Mouse (Mus musculus): ENCODE measurements around the gene Gpc3.

Gpc3 gene

GRCm38 (mm10) chrX:52613328-52614030, at the start of gene Gpc3:
TSS of gene Gpc3 (minus strand) at chrX:52613950.
- DNase-seq (ENCODE audit: low spot score in 2 of 2) = peak in 1 of 2 experiments; percentile 7

- peak in 1 of 2 experiments; percentile 12 for DNase-seq (ENCODE audit: low spot score in 2 of 2)
Measured at GRCm38 (mm10) chrX:52651975-52652374, 38.2 kb upstream of the Gpc3 start.

- DNase-seq (ENCODE audit: low spot score in 2 of 2) = no peak
Measured at GRCm38 (mm10) chrX:52651472-52651948, 37.8 kb upstream of the Gpc3 start.

- DNase-seq (ENCODE audit: low spot score in 2 of 2) = no peak
Measured at GRCm38 (mm10) chrX:52648910-52649785, 35.4 kb upstream of the Gpc3 start.

- no peak for DNase-seq (ENCODE audit: low spot score in 2 of 2)
Measured at GRCm38 (mm10) chrX:52644393-52644792, 30.6 kb upstream of the Gpc3 start.

- DNase-seq (ENCODE audit: low spot score in 2 of 2) = no peak
Measured at GRCm38 (mm10) chrX:52643350-52643749, 29.6 kb upstream of the Gpc3 start.

- DNase-seq (ENCODE audit: low spot score in 2 of 2) = no peak
Measured at GRCm38 (mm10) chrX:52642126-52642525, 28.4 kb upstream of the Gpc3 start.

GRCm38 (mm10) chrX:52637419-52637818, 23.7 kb upstream of the Gpc3 start:
- no peak for DNase-seq (ENCODE audit: low spot score in 2 of 2)

GRCm38 (mm10) chrX:52633976-52634375, 20.2 kb upstream of the Gpc3 start:
- DNase-seq (ENCODE audit: low spot score in 2 of 2) = no peak

GRCm38 (mm10) chrX:52632688-52633324, 19.1 kb upstream of the Gpc3 start:
- no peak for DNase-seq (ENCODE audit: low spot score in 2 of 2)

- no peak for DNase-seq (ENCODE audit: low spot score in 2 of 2)
Measured at GRCm38 (mm10) chrX:52626963-52627716, 13.4 kb upstream of the Gpc3 start.

- no peak for DNase-seq (ENCODE audit: low spot score in 2 of 2)
Measured at GRCm38 (mm10) chrX:52617813-52618212, 4.1 kb upstream of the Gpc3 start.

GRCm38 (mm10) chrX:52616152-52616551, 2.4 kb upstream of the Gpc3 start:
- DNase-seq (ENCODE audit: low spot score in 2 of 2) = no peak

GRCm38 (mm10) chrX:52614031-52614381, 256 bp upstream of the Gpc3 start:
- DNase-seq (ENCODE audit: low spot score in 2 of 2) = peak in 1 of 2 experiments; percentile 5

- no peak for DNase-seq (ENCODE audit: low spot score in 2 of 2)
Measured at GRCm38 (mm10) chrX:52612806-52613205, 944 bp downstream of the Gpc3 start.

- DNase-seq (ENCODE audit: low spot score in 2 of 2) = no peak
Measured at GRCm38 (mm10) chrX:52611987-52612670, 1.6 kb downstream of the Gpc3 start.

GRCm38 (mm10) chrX:52611541-52611940, 2.2 kb downstream of the Gpc3 start:
- no peak for DNase-seq (ENCODE audit: low spot score in 2 of 2)

GRCm38 (mm10) chrX:52603143-52603542, 10.6 kb downstream of the Gpc3 start:
- DNase-seq (ENCODE audit: low spot score in 2 of 2) = no peak

- no peak for DNase-seq (ENCODE audit: low spot score in 2 of 2)
Measured at GRCm38 (mm10) chrX:52599246-52599645, 14.5 kb downstream of the Gpc3 start.

GRCm38 (mm10) chrX:52587671-52588070, 26.1 kb downstream of the Gpc3 start:
- no peak for DNase-seq (ENCODE audit: low spot score in 2 of 2)

GRCm38 (mm10) chrX:52559995-52560394, 53.8 kb downstream of the Gpc3 start:
- DNase-seq (ENCODE audit: low spot score in 2 of 2) = no peak

All from heart, adult 9 months (tissue).